Mouse (Mus musculus) brain, embryonic 18.5 days (tissue): ENCODE data around the gene Carmil1.
"Not testable (repeated sequence)": the region's sequence is repeated elsewhere in the genome, so short reads cannot be mapped to it uniquely, and the experiment has no call there.

Experiments
- DNase-seq: peaks from one replicate; pipeline ENCODE4 v3.0.0-alpha.2; 2012; ENCODE audit warnings: low read depth, low spot score

Gene Carmil1

GRCm38 (mm10) chr13:24104611-24105339 is 175.8 kb downstream of the Carmil1 start:
- DNase-seq: not testable (repeated sequence)

DNA sequence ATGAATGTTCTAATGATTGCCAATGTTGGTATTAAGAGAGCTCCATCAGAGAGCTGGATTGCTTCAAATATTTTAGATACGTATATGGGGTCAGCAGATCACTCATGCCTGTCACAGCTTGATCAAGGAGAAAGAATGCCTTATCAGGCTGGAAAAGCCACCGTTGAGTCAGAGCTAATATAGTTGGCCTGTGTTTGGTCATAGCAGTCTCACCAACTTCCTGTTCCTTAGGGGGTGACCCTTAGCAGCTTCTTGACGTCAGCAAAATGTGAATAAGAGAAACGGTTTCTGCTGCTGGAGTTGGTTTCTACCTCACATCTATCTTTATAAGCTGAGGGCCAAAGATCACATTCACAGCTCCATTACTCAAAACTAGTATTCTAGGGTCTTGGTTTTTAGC is 176.6 kb downstream of the Carmil1 start:
- DNase-seq: no peak

- no peak for DNase-seq
These were observed 177.4 kb downstream of the Carmil1 start for GRCm38 (mm10) chr13:24103152-24103551.

DNA sequence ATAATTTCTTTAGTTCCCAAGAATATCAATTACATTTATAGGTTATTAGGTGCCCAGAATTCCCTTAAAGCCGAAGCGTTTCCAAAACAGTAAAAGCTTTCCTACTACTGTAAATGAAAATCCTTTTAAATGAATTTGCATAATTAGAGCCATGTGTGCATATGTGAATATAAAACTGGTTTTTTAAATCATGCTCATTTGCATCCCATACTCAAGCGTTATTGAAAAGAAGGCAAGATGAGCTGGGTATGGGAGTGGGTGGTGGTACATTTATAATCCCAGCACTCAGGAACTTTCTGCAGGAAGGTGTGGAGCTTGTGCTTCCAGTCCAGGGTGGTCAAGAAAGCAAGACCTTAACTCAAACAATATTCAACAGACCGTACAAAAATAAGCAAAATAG is 178.3 kb downstream of the Carmil1 start:
- DNase-seq: peak; percentile 36

GRCm38 (mm10) chr13:24101157-24102130 is 179.2 kb downstream of the Carmil1 start:
- no peak for DNase-seq

DNA sequence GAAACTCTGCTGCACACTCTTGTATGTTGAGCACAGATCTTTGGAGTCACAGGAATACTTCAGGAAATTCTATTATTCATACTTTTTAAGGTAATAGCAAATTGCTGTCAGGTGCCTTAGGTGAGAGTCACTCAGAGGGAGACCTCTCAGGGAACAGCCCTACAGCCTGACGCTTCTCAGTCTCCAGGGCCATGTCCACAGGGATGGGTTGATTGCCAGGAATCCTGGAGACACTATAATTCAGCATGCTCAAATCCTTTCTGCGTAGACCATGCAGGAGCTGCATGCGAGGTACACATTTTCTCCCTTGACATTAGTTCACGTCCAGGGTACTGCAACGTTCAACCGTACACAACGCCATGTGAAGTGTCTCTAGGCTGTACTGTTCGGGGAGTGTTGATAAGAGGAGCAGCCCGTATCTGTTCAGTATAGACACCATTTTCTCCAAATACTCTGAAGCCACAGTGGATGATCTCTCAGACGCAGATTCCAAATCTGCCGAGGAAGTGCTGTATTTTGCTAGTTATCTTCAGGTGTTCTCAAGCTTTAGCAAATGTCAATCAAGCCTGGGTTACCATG is 180.0 kb downstream of the Carmil1 start:
- no peak for DNase-seq

GRCm38 (mm10) chr13:24096573-24096972 is 184.0 kb downstream of the Carmil1 start:
- DNase-seq: no peak

DNA sequence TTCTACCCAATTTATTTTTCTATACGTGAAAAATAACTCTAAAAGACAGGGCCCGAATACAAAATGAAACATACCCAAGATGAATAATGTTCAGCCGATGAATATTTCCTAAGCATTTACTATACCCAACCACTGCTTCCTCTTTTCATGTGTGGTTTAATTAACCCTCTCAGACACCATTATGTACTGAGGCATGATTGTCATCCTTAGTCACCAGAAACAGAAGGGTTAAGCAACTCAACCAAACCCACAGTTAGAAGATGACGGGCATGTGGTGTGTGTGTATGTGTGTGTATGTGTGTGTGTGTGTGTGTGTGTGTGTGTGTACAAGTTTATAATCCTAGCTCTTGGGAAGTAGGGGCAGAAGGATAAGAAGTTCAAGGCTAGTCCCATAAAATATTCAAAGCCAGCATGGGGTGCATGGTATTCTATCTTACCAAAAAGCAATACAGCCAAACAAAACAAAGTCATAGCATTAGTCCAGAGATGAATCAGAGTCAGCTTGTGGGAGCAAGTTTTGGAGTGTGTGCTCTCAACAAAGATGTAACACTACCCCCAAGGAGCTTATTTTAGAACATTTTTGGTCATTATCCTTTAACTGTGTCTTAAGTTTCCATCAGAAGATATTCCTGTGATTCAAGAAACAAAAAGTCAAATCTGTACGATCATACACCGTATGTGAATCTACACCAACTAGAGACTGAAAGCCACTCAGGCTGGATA is 185.6 kb downstream of the Carmil1 start:
- no peak for DNase-seq

GRCm38 (mm10) chr13:24093108-24093507 is 187.5 kb downstream of the Carmil1 start:
- DNase-seq: no peak

DNA sequence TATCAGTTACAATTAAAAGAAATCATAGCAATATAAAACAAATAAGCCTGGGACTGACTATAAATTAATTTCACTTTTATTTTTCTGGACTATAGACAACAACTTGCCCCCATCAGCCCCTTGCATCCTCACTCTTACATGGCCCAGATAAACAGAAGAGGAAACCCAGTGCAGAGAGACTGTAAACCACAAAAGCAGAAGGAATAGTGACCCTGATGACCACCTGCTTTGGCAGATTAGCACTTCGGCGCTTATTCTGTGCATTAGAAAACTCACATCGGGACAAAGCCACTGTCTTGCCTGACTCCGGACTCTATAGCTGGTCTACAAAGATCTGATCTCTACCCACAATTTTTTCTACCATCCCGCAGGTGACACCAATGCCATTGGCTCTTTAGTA is 188.5 kb downstream of the Carmil1 start:
- no peak for DNase-seq

DNA sequence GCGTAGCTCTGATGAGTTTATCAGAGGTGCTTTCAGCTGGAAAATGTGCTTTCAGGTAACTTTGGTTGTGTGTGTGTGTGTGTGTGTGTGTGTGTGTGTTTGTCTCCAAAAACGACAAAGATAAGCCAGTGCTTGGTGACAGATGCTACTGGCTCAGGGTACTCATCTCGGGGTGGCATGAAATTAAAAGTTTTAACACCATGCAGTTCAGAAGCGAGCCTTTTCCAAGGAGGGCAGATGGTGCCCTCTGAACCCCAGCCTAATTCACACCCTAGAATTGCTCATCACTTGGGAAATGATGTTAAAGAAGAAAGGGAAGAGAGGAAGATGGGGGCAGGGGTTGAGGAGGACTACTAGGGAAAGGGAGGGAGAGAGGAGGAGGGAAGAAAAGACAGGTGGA is 198.4 kb downstream of the Carmil1 start:
- DNase-seq: no peak

GRCm38 (mm10) chr13:24081698-24082097 is 198.9 kb downstream of the Carmil1 start:
- DNase-seq: no peak

GRCm38 (mm10) chr13:24072588-24072987 is 208.0 kb downstream of the Carmil1 start:
- DNase-seq: no peak

GRCm38 (mm10) chr13:24067553-24067952 is 213.0 kb downstream of the Carmil1 start:
- no peak for DNase-seq

GRCm38 (mm10) chr13:24065536-24065935 is 215.1 kb downstream of the Carmil1 start:
- no peak for DNase-seq

DNA sequence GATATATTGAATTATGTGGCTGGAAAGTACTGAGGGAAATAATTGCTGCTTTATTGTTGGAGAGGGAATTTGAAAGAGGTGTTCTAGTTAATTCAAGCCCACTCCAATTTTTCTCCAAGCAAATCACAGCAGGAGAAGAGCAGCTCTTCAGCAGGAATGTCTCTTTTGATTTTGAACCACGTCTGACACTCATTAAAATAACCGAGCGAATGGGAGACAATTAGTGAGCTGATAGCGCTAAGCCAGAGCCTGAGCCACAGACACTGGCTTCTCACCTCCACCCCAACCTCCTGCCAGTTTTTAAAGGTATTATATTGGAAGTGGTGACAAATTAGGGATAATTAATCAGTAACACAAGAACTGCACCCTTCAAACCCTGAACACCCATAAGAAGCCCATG is 217.8 kb downstream of the Carmil1 start:
- no peak for DNase-seq

GRCm38 (mm10) chr13:24055072-24055869 is 225.3 kb downstream of the Carmil1 start:
- no peak for DNase-seq

- no peak for DNase-seq
These were observed 229.1 kb downstream of the Carmil1 start for GRCm38 (mm10) chr13:24051496-24051895.

GRCm38 (mm10) chr13:24050330-24050729 is 230.3 kb downstream of the Carmil1 start:
- DNase-seq: no peak

- DNase-seq: peak; percentile 75
These were observed 231.1 kb downstream of the Carmil1 start for GRCm38 (mm10) chr13:24049267-24050034.
